In the genomic region with DNA sequence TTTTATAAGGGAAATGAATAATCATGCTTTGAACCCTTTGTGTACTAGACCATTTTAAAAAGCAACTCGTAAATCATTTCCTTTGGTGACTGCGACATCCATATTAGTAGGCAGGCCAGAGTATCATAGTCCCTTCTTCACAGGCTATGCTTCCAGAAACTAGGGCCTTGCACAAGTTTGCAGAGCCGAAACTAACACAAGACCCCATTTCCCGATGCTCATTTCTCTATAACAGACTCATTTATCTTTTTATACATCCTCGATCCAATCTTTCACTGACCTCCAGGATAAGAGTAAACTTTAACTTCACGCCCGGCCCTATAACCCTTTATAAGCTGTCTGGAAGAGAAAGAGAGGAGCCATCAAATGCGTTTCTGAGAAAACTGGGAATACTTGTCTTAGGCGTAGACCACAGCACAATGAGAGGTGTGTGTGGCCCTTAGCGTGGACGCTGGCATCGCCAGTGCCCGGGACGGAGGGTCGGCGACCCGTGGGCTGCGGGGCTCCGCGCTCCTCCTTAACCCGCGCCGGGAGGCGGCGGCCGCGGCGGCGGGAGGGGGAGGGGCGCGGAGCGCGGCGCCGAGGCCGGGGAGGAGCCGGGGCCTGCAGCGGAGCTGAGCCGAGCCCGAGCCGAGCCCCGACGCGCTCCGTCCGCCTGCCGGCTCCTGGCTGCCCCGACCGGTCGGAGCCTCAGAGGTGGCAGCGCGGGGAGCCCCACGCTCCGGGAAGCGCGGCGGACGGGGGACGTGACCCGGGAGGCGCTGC, we compare ENCODE assay signal across 8 mouse cellular contexts. TPM values are rescaled to one million over a fixed set of nuclear protein-coding genes. Genes with fewer than 3 reads are reported as not detected.
A peak's percentile ranks its signal among the peaks of the same experiment; 100 is the strongest.
DNase-seq lines count a peak whose midpoint lies in the region; ATAC-seq lines count a peak whose summit lies in the region.

Gene Foxj2, plus strand, starts transcription at position 609 of the 765 bp plus-strand sequence.

- 1% methylated on average over 32 of the region's 61 CpGs for WGBS in embryonic facial prominence, embryonic 14.5 days
- 2% methylated on average over 47 of the region's 61 CpGs for WGBS in midbrain, embryonic 16.5 days

- H3K27ac ChIP-seq in embryonic facial prominence, embryonic 14.5 days (replicated peaks; ENCODE audit: low read depth, low read length): peak within 1 kb of the TSS; percentile 84
- peak within 1 kb of the TSS; percentile 46 for H3K27ac ChIP-seq in midbrain, embryonic 16.5 days (ENCODE audit: low read length)

- DNase-seq in 3T3-L1 (ENCODE audit: low read depth, low spot score): peak; percentile 57
- DNase-seq in adrenal gland, postnatal 14 days: peak; percentile 89
- peak; percentile 65 for DNase-seq in embryonic facial prominence, embryonic 14.5 days (ENCODE audit: low spot score)
- DNase-seq in heart, adult 9 months (ENCODE audit: low spot score in 2 of 2): peak; percentile 52 to 72
- DNase-seq in kidney, adult 8-10 months: peak; percentile 58 to 71
- DNase-seq in liver: peak; percentile 83
- DNase-seq in spleen, postnatal 4 days (ENCODE audit: low spot score in 2 of 2): peak; percentile 70 to 88

- H3K4me2 ChIP-seq in embryonic facial prominence, embryonic 14.5 days (ENCODE audit: low read depth, low read length): peak within 1 kb of the TSS; percentile 76
- peak within 1 kb of the TSS; percentile 93 for H3K4me2 ChIP-seq in midbrain, embryonic 16.5 days (ENCODE audit: low read length)

- H3K9me3 ChIP-seq in embryonic facial prominence, embryonic 14.5 days (ENCODE audit: control insufficient read depth, low read length): no peaks in the 10 kb centered on the region
- no peaks in the 10 kb centered on the region for H3K9me3 ChIP-seq in midbrain, embryonic 16.5 days (replicated peaks; ENCODE audit: control insufficient read depth, low read length, poor library complexity, severe bottlenecking)

- H3K4me3 ChIP-seq in embryonic facial prominence, embryonic 14.5 days (ENCODE audit: low read depth, low read length): peak within 1 kb of the TSS; percentile 92
- H3K4me3 ChIP-seq in midbrain, embryonic 16.5 days (ENCODE audit: low read depth, low read length): peak within 1 kb of the TSS; percentile 95

- no peaks in the 10 kb centered on the region for H3K27me3 ChIP-seq in embryonic facial prominence, embryonic 14.5 days (replicated peaks; ENCODE audit: control insufficient read depth, insufficient read depth, low read length)
- H3K27me3 ChIP-seq in midbrain, embryonic 16.5 days (ENCODE audit: control insufficient read depth, insufficient read depth, low read depth, low read length): no peaks in the 10 kb centered on the region; the same call in 1 of the 2 replicates

- peak; percentile 92 for ATAC-seq in embryonic facial prominence, embryonic 14.5 days (ENCODE audit: low read depth)
- peak; percentile 89 for ATAC-seq in midbrain, embryonic 16.5 days

- H3K36me3 ChIP-seq in embryonic facial prominence, embryonic 14.5 days (ENCODE audit: control insufficient read depth, insufficient read depth, low read length): no peaks in the 10 kb centered on the region
- H3K36me3 ChIP-seq in midbrain, embryonic 16.5 days (ENCODE audit: control insufficient read depth, insufficient read depth, low read length): no peaks in the 10 kb centered on the region

- peaks cover 18% of the 10 kb centered on the region for H3K4me1 ChIP-seq in embryonic facial prominence, embryonic 14.5 days (ENCODE audit: control insufficient read depth, insufficient read depth, low read length)
- H3K4me1 ChIP-seq in midbrain, embryonic 16.5 days (ENCODE audit: control insufficient read depth, insufficient read depth, low read length): peaks cover 26% of the 10 kb centered on the region

- H3K9ac ChIP-seq in embryonic facial prominence, embryonic 14.5 days (ENCODE audit: low read depth, low read length): peak within 1 kb of the TSS; percentile 95
- peak within 1 kb of the TSS; percentile 95 for H3K9ac ChIP-seq in midbrain, embryonic 16.5 days (ENCODE audit: low read depth, low read length)

RNA-seq across cellular contexts. Expression of gene Foxj2, which starts in this region (rescaled TPM):
- 21.0 and 21.3 TPM in 2 replicates for total RNA-seq in adrenal gland, postnatal 14 days (2021)
- polyA plus RNA-seq in embryonic facial prominence, embryonic 14.5 days (2014; fragmentation: Nextera tagmentation; extraction: Ambion mirVana): 9.0 and 9.7 TPM in 2 replicates
- polyA plus RNA-seq in midbrain, embryonic 16.5 days (2015; fragmentation: Nextera tagmentation; extraction: Ambion mirVana): 8.4 and 9.4 TPM in 2 replicates

Comparison
In these comparisons a context has a peak if more than half of its experiments do, and no peak if none do; other contexts are left out.
1. Peak in every context shown above with its lines: DNase-seq, ATAC-seq, H3K4me3 ChIP-seq and H3K27ac ChIP-seq.